Mouse (Mus musculus) heart, postnatal 14 days (tissue): ENCODE measurements around the gene Ankrd27. TPM values are rescaled to one million over a fixed set of nuclear protein-coding genes. Genes with fewer than 3 reads are reported as not detected.
A peak's percentile ranks its signal among the peaks of the same experiment; 100 is the strongest.

Experiments
- DNase-seq, 2 experiments: peaks; one replicate each; pipeline ENCODE4 v3.0.0; 2021 to 2022
- intact Hi-C: fragments of 180-260 bp; cut with DNase I; formaldehyde crosslinking; loops from one replicate; pipeline ENCODE4 v1.15.1; 2025
- total RNA-seq, 2 experiments: library from RNA; stranded (reverse); gene quantifications; 2 replicates each; pipeline ENCODE4 v1.2.3; 2021

Gene Ankrd27
- total RNA-seq, 2 experiments from 2014 or later, result 15.6 to 15.8 TPM

DNA sequence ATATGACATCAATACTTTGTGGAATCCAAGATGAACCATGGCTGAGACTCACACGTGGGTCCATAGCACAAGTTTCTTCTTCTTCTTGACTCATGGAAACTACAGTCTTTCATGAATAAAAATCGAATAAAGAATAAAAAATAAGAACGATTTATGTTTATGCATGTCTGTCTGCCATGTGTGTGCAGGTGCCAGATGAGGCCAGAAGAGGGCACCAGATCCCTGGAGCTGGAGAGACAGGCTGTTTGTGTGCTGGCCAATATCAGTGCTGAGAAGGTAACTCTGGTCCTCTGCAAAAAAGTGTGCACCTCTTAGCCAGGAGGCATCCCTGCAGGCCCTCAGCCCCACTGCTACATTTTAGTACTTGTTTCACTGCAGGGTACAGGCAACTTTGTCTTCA lies 95.5 kb downstream of the Ankrd27 start:
- DNase-seq, result no peak
- intact Hi-C loops, result loop anchor here (10.0 kb wide), 1 partner anchor 1673 kb away; no protein-coding TSS in a partner anchor

GRCm38 (mm10) chr7:35683409-35684122 lies 97.5 kb downstream of the Ankrd27 start:
- intact Hi-C loops, result loop anchor here (10.0 kb wide), 1 partner anchor 1671 kb away; no protein-coding TSS in a partner anchor
- DNase-seq, result no peak

GRCm38 (mm10) chr7:35686216-35686615 lies 100.2 kb downstream of the Ankrd27 start:
- peak; percentile 9 to 17 for DNase-seq

DNA sequence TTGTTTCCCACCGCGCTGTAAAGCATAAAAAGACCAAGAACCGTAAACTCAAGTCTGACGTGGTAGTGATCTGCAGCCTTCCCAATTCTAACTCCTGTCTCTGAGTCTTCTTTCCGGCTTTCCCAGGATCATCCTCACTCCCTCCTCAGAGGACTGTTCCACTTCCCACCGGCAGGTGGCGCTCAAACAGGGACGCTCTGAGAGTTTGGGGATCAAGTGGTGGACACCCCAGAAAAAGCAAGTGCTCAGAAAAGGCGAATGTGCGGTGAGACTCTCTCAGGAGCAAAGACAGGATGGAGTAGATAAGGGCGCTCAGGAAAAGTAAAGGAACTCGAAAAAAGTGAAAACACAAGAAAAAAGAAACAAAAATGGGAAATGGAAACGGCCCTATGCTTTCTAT lies 100.7 kb downstream of the Ankrd27 start:
- intact Hi-C loops, result loop anchor here (2.0 to 10.0 kb wide), 3 partner anchors 54 to 1668 kb away; no protein-coding TSS in a partner anchor
- DNase-seq, result peak; percentile 71 to 78

More at GRCm38 (mm10) chr7:35686216-35686615, 100.2 kb downstream of the Ankrd27 start:
- intact Hi-C loops, result loop anchor here (2.0 to 10.0 kb wide), 3 partner anchors 55 to 1669 kb away; no protein-coding TSS in a partner anchor

- intact Hi-C loops, result loop anchor here (2.0 to 10.0 kb wide), 3 partner anchors 54 to 1668 kb away; no protein-coding TSS in a partner anchor
- DNase-seq, result peak; percentile 19 to 48
Measured at GRCm38 (mm10) chr7:35687229-35687628, 101.2 kb downstream of the Ankrd27 start.

DNA sequence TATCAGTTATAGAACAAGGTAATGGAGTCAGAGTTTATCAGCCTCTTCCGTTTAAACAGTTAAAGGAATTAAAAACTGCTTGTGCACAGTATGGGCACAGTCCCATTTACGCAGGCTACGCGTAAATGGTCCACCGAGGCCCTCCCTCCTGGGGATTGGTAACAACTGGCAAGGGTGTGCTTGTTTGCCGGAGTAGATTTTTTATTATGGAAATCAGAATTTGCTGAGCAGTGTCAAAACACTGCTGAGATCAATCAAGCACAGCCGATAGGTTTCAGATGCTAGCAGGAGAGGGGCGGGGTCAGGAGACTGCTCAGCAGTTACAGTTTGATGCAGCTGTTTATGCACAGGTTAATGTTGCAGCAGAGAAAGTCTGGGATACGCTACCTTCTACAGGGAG lies 102.2 kb downstream of the Ankrd27 start:
- DNase-seq, result no peak
- intact Hi-C loops, result loop anchor here (5.0 to 10.0 kb wide), 2 partner anchors 169 to 1667 kb away; no protein-coding TSS in a partner anchor

Other genes with a start within 250 kb of the Ankrd27 start
- 1 to 10 TPM; 1.6 to 2.9 TPM for gene Faap24, start 189.4 kb upstream of the Ankrd27 start, total RNA-seq
- gene Cep89, start 189.2 kb upstream of the Ankrd27 start, total RNA-seq, result 10 to 100 TPM; 14.1 to 15.4 TPM
- not detected for gene Slc7a9, start 137.4 kb upstream of the Ankrd27 start, total RNA-seq
- gene Tdrd12, start 48.5 kb upstream of the Ankrd27 start, total RNA-seq, result under 1 TPM in 1 of 2 experiments, not detected in 1; 0.44 TPM
- 10 to 100 TPM; 70.6 to 77.4 TPM for gene Nudt19, start 29.9 kb upstream of the Ankrd27 start, total RNA-seq
- under 1 TPM; 0.07 TPM for gene Rgs9bp, start 662 bp upstream of the Ankrd27 start, total RNA-seq
- gene Pdcd5, start 61.3 kb downstream of the Ankrd27 start, total RNA-seq, result 10 to 100 TPM; 90.2 to 92.2 TPM
- gene Dpy19l3, start 168.2 kb downstream of the Ankrd27 start, total RNA-seq, result 1 to 10 TPM; 6.3 to 8.2 TPM
- gene Zfp507, start 216.8 kb downstream of the Ankrd27 start, total RNA-seq, result 10 to 100 TPM; 14.2 to 14.9 TPM